Mouse (Mus musculus) fat pad, adult 2 months (tissue): ENCODE measurements around the gene Surf4.

Experiments
- DNase-seq: peaks from one replicate; pipeline ENCODE4 v3.0.0-alpha.2; 2011; ENCODE audit warnings: low read depth, low spot score; ENCODE audit errors: extremely low read depth

Surf4 gene

GRCm38 (mm10) chr2:26933304-26934055, at the start of gene Surf4, which contains the start of gene Stkld1:
Gene Surf4 (minus strand): TSS chr2:26933928.
Gene Stkld1 (plus strand): TSS chr2:26934047.
- no peak for DNase-seq

GRCm38 (mm10) chr2:26980361-26980760, 46.6 kb upstream of the Surf4 start:
- no peak for DNase-seq

GRCm38 (mm10) chr2:26973960-26974359, 40.2 kb upstream of the Surf4 start:
- DNase-seq, result no peak

GRCm38 (mm10) chr2:26973116-26973515, 39.4 kb upstream of the Surf4 start, which contains the start of gene Adamts13:
Gene Adamts13 (plus strand): TSS chr2:26973416.
- no peak for DNase-seq

GRCm38 (mm10) chr2:26967262-26967661, 33.5 kb upstream of the Surf4 start:
- DNase-seq, result no peak

- no peak for DNase-seq
Observed at GRCm38 (mm10) chr2:26964724-26965370, 31.1 kb upstream of the Surf4 start.

- DNase-seq, result no peak
Observed at GRCm38 (mm10) chr2:26963923-26964723, 30.4 kb upstream of the Surf4 start, which contains the start of gene Rexo4. Gene Rexo4 (minus strand): TSS chr2:26964386.

- DNase-seq, result no peak
Observed at GRCm38 (mm10) chr2:26960756-26961155, 27.0 kb upstream of the Surf4 start.

GRCm38 (mm10) chr2:26957488-26957859, 23.7 kb upstream of the Surf4 start:
- DNase-seq, result no peak

GRCm38 (mm10) chr2:26956811-26957487, 23.2 kb upstream of the Surf4 start:
- no peak for DNase-seq

- DNase-seq, result no peak
Observed at GRCm38 (mm10) chr2:26954735-26955395, 21.1 kb upstream of the Surf4 start.

- no peak for DNase-seq
Observed at GRCm38 (mm10) chr2:26952866-26953265, 19.1 kb upstream of the Surf4 start.

- DNase-seq, result no peak
Observed at GRCm38 (mm10) chr2:26952193-26952592, 18.5 kb upstream of the Surf4 start.

- DNase-seq, result no peak
Observed at GRCm38 (mm10) chr2:26951346-26951905, 17.7 kb upstream of the Surf4 start.

- DNase-seq, result no peak
Observed at GRCm38 (mm10) chr2:26950411-26950810, 16.7 kb upstream of the Surf4 start.

- no peak for DNase-seq
Observed at GRCm38 (mm10) chr2:26943253-26943652, 9.5 kb upstream of the Surf4 start.

- DNase-seq, result no peak
Observed at GRCm38 (mm10) chr2:26941539-26941938, 7.8 kb upstream of the Surf4 start.

- DNase-seq, result no peak
Observed at GRCm38 (mm10) chr2:26936425-26936824, 2.7 kb upstream of the Surf4 start.

- no peak for DNase-seq
Observed at GRCm38 (mm10) chr2:26935286-26935685, 1.6 kb upstream of the Surf4 start.
